Mouse (Mus musculus) forebrain, embryonic 13.5 days (tissue): ENCODE measurements at regions not wholly inside any gene's neighbourhood (a gene's known extent, or its start where the extent isn't known, plus 50 kb on each side); places are given as distances from the start of the nearest gene placed in this dataset.

Source experiments
- ATAC-seq: fragments of 200-750 bp; cut with Nextera tagmentation; 2 replicates; pipeline ENCODE4 v1.8.0; 2017
- H3K27ac ChIP-seq: fragments of 300-500 bp; sonication (generic); 2 replicates; pipeline ENCODE4 v1.5.1; 2015; ENCODE audit warnings: inconsistent platforms, mild to moderate bottlenecking, moderate library complexity
- H3K27me3 ChIP-seq: fragments of 300-500 bp; sonication (generic); 2 replicates; pipeline ENCODE4 v1.6.1; 2015; ENCODE audit warnings: mild to moderate bottlenecking, inconsistent platforms
- H3K36me3 ChIP-seq: fragments of 300-500 bp; sonication (generic); 2 replicates; pipeline ENCODE4 v1.6.1; 2015; ENCODE audit warnings: mild to moderate bottlenecking, inconsistent platforms; ENCODE audit not compliant: poor library complexity, severe bottlenecking
- H3K4me1 ChIP-seq: fragments of 300-500 bp; sonication (generic); 2 replicates; pipeline ENCODE4 v1.6.1; 2015; ENCODE audit warnings: inconsistent platforms
- H3K4me2 ChIP-seq: fragments of 300-500 bp; sonication (generic); 2 replicates; pipeline ENCODE4 v1.6.1; 2015; ENCODE audit warnings: inconsistent platforms, mild to moderate bottlenecking, moderate library complexity
- H3K4me3 ChIP-seq: fragments of 300-500 bp; sonication (generic); 2 replicates; pipeline ENCODE4 v1.5.1; 2015; ENCODE audit warnings: mild to moderate bottlenecking, inconsistent platforms
- H3K9ac ChIP-seq: fragments of 300-500 bp; sonication (generic); 2 replicates; pipeline ENCODE4 v1.6.1; 2015; ENCODE audit warnings: mild to moderate bottlenecking, inconsistent platforms
- H3K9me3 ChIP-seq: fragments of 300-500 bp; sonication (generic); replicated peaks from 2 replicates; pipeline ENCODE4 v1.6.1; 2016; ENCODE audit warnings: inconsistent platforms
- WGBS: fragments of 180-500 bp; shearing (Covaris S2); methylation state at CpG from one replicate; pipeline ENCODE4 v1.1.7; 2015; 5-methylcytosine and 5-hydroxymethylcytosine counted together

- 0 out of 2 replicates have a peak, but pooled peaks have one; percentile 10 for ATAC-seq
These were observed 66.9 kb upstream of the Lhcgr start for GRCm38 (mm10) chr17:88858666-88859065.

GRCm38 (mm10) chr17:88847255-88847654, 55.5 kb upstream of the Lhcgr start:
- H3K4me1 ChIP-seq: no peaks in the 10 kb centered on the region
- no peak for ATAC-seq
- H3K36me3 ChIP-seq: no peaks in the 10 kb centered on the region
- no peak overlapping the region for H3K4me2 ChIP-seq
- no peaks in the 10 kb centered on the region for H3K9me3 ChIP-seq
- no peak overlapping the region for H3K9ac ChIP-seq
- WGBS: 65% methylated on average over 2 of the region's 2 CpGs
- no peak overlapping the region for H3K4me3 ChIP-seq
- H3K27ac ChIP-seq: no peak overlapping the region
- H3K27me3 ChIP-seq: no peaks in the 10 kb centered on the region

More at GRCm38 (mm10) chr17:88858666-88859065, 66.9 kb upstream of the Lhcgr start:
- 80% methylated on average over 4 of the region's 4 CpGs for WGBS
- no peaks in the 10 kb centered on the region for H3K27me3 ChIP-seq
- H3K4me1 ChIP-seq: no peaks in the 10 kb centered on the region
- H3K9me3 ChIP-seq: no peaks in the 10 kb centered on the region
- H3K36me3 ChIP-seq: no peaks in the 10 kb centered on the region
- no peak overlapping the region for H3K9ac ChIP-seq
- no peak overlapping the region for H3K27ac ChIP-seq
- no peak overlapping the region for H3K4me2 ChIP-seq
- H3K4me3 ChIP-seq: no peak overlapping the region

- WGBS: 66% methylated on average over 7 of the region's 7 CpGs
- Histone ChIP-seq H3K4me1 (no peaks in the 10 kb centered on the region), H3K27ac (no peak overlapping the region), H3K36me3 (no peaks in the 10 kb centered on the region), H3K9ac (no peak overlapping the region), H3K4me3 (no peak overlapping the region), H3K4me2 (no peak overlapping the region), H3K27me3 (no peaks in the 10 kb centered on the region), H3K9me3 (no peaks in the 10 kb centered on the region)
- ATAC-seq: no peak
These were observed 53.5 kb upstream of the Lhcgr start for GRCm38 (mm10) chr17:88845278-88845677.
